Mouse (Mus musculus): Measurements from ENCODE around the gene Egr2.

Egr2 gene

GRCm38 (mm10) chr10:67535256-67535655 lies at the start of gene Egr2:
Gene Egr2 (plus strand): TSS chr10:67535475.
- 1% methylated on average over 37 of the region's 37 CpGs for WGBS

GRCm38 (mm10) chr10:67487496-67487895 lies 47.8 kb upstream of the Egr2 start:
- 59% methylated on average over 7 of the region's 7 CpGs for WGBS

GRCm38 (mm10) chr10:67489836-67490235 lies 45.4 kb upstream of the Egr2 start:
- WGBS, result 87% methylated on average over 6 of the region's 6 CpGs

- 85% methylated on average over 5 of the region's 5 CpGs for WGBS
Observed at GRCm38 (mm10) chr10:67490632-67491031, 44.6 kb upstream of the Egr2 start.

- WGBS, result 44% methylated on average over 11 of the region's 11 CpGs
Observed at GRCm38 (mm10) chr10:67492161-67492571, 43.1 kb upstream of the Egr2 start.

GRCm38 (mm10) chr10:67493556-67493955 lies 41.7 kb upstream of the Egr2 start:
- 57% methylated on average over 8 of the region's 8 CpGs for WGBS

- 93% methylated on average over 15 of the region's 15 CpGs for WGBS
Observed at GRCm38 (mm10) chr10:67497144-67497892, 38.0 kb upstream of the Egr2 start.

- 92% methylated on average over 9 of the region's 9 CpGs for WGBS
Observed at GRCm38 (mm10) chr10:67497951-67498350, 37.3 kb upstream of the Egr2 start.

GRCm38 (mm10) chr10:67503320-67503995 lies 31.8 kb upstream of the Egr2 start:
- 76% methylated on average over 15 of the region's 15 CpGs for WGBS

- 75% methylated on average over 5 of the region's 5 CpGs for WGBS
Observed at GRCm38 (mm10) chr10:67504046-67504445, 31.2 kb upstream of the Egr2 start.

- 71% methylated on average over 3 of the region's 3 CpGs for WGBS
Observed at GRCm38 (mm10) chr10:67505248-67505647, 30.0 kb upstream of the Egr2 start.

GRCm38 (mm10) chr10:67512211-67512610 lies 23.1 kb upstream of the Egr2 start:
- 30% methylated on average over 8 of the region's 8 CpGs for WGBS

GRCm38 (mm10) chr10:67512871-67513270 lies 22.4 kb upstream of the Egr2 start:
- 78% methylated on average over 7 of the region's 7 CpGs for WGBS

GRCm38 (mm10) chr10:67518733-67519132 lies 16.5 kb upstream of the Egr2 start:
- WGBS, result 85% methylated on average over 3 of the region's 3 CpGs

- WGBS, result 83% methylated on average over 3 of the region's 3 CpGs
Observed at GRCm38 (mm10) chr10:67524130-67524529, 11.1 kb upstream of the Egr2 start.

- 93% methylated on average over 7 of the region's 7 CpGs for WGBS
Observed at GRCm38 (mm10) chr10:67524694-67525093, 10.6 kb upstream of the Egr2 start.

- WGBS, result 70% methylated on average over 9 of the region's 9 CpGs
Observed at GRCm38 (mm10) chr10:67526435-67526834, 8.8 kb upstream of the Egr2 start.

- WGBS, result 66% methylated on average over 4 of the region's 4 CpGs
Observed at GRCm38 (mm10) chr10:67529769-67530168, 5.5 kb upstream of the Egr2 start.

GRCm38 (mm10) chr10:67535972-67536371 lies 697 bp downstream of the Egr2 start:
- under 1% methylated on average over 35 of the region's 35 CpGs for WGBS

- 2% methylated on average over 28 of the region's 32 CpGs for WGBS
Observed at GRCm38 (mm10) chr10:67536621-67537141, 1.4 kb downstream of the Egr2 start.

GRCm38 (mm10) chr10:67537151-67537994 lies 2.1 kb downstream of the Egr2 start:
- under 1% methylated on average over 51 of the region's 51 CpGs for WGBS

GRCm38 (mm10) chr10:67538106-67538505 lies 2.8 kb downstream of the Egr2 start:
- 1% methylated on average over 19 of the region's 19 CpGs for WGBS
